Mouse (Mus musculus) common myeloid progenitor, adult 5-6 weeks (primary cell): ENCODE measurements around the gene Reg3d. TPM values are rescaled to one million over a fixed set of nuclear protein-coding genes. Genes with fewer than 3 reads are reported as not detected.
"Not testable (repeated sequence)": the region's sequence is repeated elsewhere in the genome, so short reads cannot be mapped to it uniquely, and the experiment has no call there.

Experiments used
- ATAC-seq: replicated peaks from 2 replicates; pipeline ENCODE4 v1.8.0; 2016; ENCODE audit warnings: low read depth, mild to moderate bottlenecking, moderate TSS enrichment, inconsistent platforms; ENCODE audit not compliant: poor library complexity, severe bottlenecking
- total RNA-seq: library from RNA; stranded (forward); fragments of 200-1000, 187-1606 nt; gene quantifications from 2 replicates; pipeline ENCODE4 v1.2.3, GENCODE M21; 2017

Reg3d gene
- total RNA-seq = not detected in 2 replicates

GRCm38 (mm10) chr6:78378765-78379164 is at the start of gene Reg3d:
Gene Reg3d (minus strand): TSS chr6:78378865.
- no peak for ATAC-seq

DNA sequence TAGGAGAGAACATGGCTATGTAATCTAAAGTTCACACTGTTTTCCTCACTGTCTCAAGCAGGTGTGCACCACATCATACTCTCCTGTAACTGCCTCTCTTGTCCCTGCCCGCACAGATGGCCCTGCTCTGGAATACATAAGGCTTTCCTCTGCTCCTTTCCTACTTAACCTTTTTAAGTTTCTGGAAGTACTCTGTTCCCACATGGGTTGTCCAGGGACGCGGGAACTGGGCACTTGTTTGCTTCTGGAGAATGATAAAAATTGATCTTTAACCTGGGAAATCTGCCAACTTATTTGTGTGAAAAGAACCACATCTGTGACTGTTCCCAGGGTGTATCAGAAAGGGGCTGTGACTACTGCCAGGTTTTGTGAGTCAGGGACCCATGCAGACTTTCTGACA is 46.8 kb upstream of the Reg3d start:
- ATAC-seq = no peak

GRCm38 (mm10) chr6:78422411-78422810 is 43.7 kb upstream of the Reg3d start, which contains the start of gene Reg1:
Gene Reg1 (plus strand): TSS chr6:78422711.
- not testable (repeated sequence) for ATAC-seq

DNA sequence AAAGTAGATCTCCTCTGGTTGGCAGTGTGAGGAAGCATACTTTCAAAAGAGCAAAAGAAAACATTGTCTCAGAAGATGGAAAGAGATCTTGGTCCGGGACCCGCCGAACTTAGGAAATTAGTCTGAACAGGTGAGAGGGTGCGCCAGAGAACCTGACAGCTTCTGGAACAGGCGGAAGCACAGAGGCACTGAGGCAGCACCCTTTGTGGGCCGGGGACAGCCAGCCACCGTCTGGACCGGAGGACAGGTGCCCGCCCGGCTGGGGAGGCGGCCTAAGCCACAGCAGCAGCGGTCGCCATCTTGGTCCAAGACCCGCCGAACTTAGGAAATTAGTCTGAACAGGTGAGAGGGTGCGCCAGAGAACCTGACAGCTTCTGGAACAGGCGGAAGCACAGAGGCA is 16.7 kb upstream of the Reg3d start, which contains the start of gene Reg2:
Reg2 (plus strand) TSS at position 301 of the 400 bp plus-strand sequence.
- not testable (repeated sequence) for ATAC-seq

DNA sequence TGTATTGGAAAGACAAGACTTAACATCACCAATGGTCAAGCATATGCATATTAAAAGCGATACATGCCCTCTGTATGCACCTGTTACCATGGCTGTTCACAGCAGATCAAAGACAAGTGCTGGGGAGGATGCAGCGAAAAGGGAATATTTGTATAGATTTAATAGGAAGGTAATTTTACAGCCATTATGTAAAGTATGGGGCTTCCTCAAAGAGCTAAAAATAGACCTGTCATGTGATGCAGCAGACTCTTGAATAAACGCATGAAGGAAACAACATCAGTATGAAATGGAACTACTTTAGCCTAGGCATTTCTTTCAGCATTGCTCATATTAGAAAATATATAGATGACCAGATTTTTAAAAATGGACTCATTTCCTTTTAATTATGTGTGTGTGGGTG is 6.9 kb upstream of the Reg3d start:
- ATAC-seq = no peak

DNA sequence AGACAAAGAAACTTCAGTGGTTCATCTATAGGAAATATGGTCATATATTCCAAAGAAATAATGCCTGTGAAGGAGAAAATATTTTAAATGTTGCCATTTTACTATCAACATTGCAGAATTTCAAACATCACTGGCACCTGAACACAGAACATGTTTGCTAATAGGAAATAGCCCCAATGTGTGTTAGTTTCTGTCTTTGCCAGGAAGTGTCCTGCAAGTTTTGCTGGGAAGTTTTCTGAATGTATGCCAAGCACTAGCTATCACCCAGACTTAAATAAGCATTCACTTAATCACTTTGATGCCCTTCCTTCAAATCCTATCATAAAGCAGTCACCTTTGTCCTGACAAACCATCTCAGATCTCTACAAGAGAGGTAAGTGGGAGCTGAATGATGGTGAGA is 1.7 kb upstream of the Reg3d start, which contains the start of gene Reg3a:
Reg3a (plus strand) TSS at position 301 of the 400 bp plus-strand sequence.
- ATAC-seq = no peak

DNA sequence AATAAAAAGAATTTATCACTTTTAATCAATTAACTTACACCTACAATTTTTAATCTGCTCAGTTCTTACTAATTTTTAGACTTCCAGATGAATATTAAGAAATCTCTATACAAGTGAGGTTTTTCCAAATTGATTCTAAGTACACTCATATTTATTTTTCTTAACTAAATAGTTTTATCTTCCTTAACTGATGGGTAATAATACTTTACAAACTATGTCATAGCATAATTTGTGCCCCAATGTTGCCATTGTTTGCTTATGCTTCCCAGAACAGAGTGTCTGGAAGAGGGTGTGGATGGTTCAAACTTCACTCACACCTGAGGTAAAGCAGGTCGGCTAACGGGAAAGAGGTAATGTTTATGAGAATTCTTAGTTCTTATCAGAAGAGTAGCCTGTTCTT is 8.3 kb downstream of the Reg3d start, which contains the start of gene Reg3b:
Reg3b (plus strand) TSS at position 301 of the 400 bp plus-strand sequence.
- ATAC-seq = no peak

DNA sequence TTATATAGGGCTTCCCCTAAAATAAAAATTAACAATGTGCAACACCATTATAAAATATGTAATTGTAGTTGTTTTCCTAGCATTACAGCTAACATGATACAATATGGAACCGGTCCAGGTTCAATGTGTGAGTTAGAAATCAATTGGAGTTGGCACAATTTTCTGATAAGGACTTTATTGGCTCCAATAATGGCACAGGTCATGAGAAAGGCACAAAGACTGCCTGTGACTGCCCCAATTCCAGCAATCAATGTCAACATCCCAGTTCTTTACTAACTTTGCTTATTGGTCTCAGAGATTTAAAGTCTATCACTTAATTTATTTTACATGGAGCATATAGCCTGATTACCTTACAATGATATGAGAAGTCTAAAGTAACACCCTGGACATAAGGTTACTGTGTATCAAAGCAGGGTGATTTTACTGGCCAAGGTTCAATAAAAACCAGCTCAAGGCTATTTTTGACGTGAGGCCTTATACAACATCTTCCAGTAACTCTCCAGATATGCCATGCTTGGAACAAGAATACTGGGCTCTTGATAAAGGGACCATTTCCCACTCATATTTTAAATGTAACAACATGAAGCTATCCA is 16.6 kb downstream of the Reg3d start:
- ATAC-seq = no peak

DNA sequence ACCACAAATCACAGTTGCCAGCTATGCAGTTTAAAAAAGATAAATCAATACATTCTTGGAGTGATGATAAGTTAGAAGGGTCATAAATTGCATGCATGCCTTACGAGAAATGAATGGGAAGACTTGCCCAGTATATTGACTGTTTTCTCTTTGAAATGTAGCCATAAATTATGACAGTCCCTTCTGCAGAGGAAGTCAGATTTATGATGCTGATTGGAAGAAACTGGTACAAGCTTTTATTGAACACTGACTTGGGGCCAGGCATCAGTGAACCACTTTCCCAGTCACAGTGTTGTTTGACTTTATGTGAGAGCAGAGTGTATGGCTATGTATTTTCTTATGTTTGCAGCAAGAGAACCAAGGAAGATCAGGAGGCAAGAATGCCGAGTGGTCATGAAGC is 37.0 kb downstream of the Reg3d start:
- no peak for ATAC-seq

GRCm38 (mm10) chr6:78340296-78340695 is 38.4 kb downstream of the Reg3d start:
- no peak for ATAC-seq

- ATAC-seq = no peak
Observed at GRCm38 (mm10) chr6:78331919-78332569, 46.6 kb downstream of the Reg3d start.

DNA sequence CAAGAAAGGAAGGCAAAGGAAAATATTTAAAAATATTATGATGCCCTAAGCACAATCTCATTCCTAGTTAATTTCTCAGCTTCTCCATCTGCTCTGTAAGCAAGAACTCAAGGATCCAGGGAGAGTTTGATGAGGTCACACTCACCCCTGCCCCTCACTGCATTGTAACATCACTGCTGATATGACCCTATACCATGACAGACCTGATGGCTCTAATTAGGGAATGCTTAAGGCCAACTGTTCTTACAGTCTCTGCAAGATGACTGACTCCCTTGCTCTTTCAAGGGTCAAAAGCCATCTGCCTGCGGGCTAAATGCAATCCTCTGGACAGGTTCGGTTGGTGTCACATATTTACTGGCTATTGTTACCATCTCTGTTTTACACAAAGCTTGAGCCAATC is 49.5 kb downstream of the Reg3d start:
- ATAC-seq = no peak

- ATAC-seq = no peak
Observed at GRCm38 (mm10) chr6:78327798-78328197, 50.9 kb downstream of the Reg3d start.

Other genes with a start within 250 kb of the Reg3d start
- gene Reg3b, start 8.2 kb downstream of the Reg3d start, total RNA-seq = not detected in 2 replicates
- gene Reg3a, start 1.8 kb upstream of the Reg3d start, total RNA-seq = not detected in 2 replicates
- gene Reg2, start 16.8 kb upstream of the Reg3d start, total RNA-seq = not detected in 2 replicates
- gene Reg1, start 43.8 kb upstream of the Reg3d start, total RNA-seq = not detected in 2 replicates
- gene Reg3g, start 90.0 kb upstream of the Reg3d start, total RNA-seq = not detected in 2 replicates